Mouse (Mus musculus) yolk sac, embryonic 10.5 days (tissue): ENCODE data around the gene Slc25a43.
"Not testable (repeated sequence)": the region's sequence is repeated elsewhere in the genome, so short reads cannot be mapped to it uniquely, and the experiment has no call there.

Experiments
- DNase-seq: peaks from one replicate; pipeline ENCODE4 v3.0.0-alpha.2; 2017; ENCODE audit warnings: low spot score

The Slc25a43 gene

DNA sequence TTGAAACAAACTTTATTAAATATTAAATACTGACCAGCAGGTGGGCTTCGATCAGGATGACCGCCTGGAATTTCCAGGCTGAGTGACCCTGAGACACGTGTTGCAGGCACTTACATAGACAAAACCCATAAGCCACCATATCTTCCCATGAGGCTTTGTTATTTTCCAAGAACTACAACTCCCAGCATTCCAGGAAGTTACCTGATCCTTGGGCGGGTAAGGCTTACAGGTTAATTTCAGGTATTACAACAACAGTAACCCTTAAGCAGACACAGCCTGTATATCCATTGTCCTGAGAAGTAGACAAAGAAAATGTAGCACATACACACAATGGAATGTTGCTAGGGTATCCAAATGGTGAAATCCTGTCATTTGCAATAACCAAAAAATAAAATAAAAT, 45.9 kb downstream of the Slc25a43 start:
- DNase-seq, result no peak

- no peak for DNase-seq
These were observed 51.1 kb downstream of the Slc25a43 start for GRCm38 (mm10) chrX:36794571-36794970.

DNA sequence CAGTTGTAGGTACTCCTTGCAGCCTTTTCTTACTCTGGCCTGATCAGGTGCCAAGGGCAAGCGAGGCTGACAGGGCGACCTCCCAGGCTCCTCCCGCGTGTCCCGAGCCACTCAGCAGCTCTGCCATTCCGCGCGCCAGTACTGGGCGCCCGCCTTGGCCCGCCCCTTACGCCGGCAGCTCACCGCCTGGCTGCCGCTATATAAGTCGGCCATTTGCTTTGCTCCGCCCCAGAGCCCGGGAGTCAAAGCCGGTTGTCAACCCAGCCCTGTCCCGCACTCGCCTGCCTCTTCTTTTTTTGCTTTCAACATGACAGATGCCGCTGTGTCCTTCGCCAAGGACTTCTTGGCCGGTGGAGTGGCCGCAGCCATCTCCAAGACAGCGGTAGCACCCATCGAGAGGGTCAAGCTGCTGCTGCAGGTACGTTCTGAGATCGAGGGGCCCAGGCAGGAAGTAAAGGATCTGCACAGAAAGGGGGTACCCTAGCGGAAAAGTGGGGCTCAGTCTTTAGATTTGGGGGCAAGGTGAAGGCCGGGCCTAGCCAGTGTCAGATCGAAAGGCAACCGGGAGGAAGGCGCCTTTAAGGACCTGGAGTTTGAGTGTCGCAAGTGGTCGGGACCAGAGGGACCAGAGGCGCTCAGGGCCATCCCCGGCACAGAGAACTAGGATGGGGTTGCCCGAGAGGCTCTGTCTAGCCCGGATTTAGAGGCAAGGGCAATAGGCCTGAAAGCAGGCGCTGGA, 52.1 kb downstream of the Slc25a43 start, which contains the start of gene Slc25a5:
Slc25a5 (plus strand) TSS at position 228 of the 739 bp plus-strand sequence.
- peak; percentile 82 for DNase-seq

DNA sequence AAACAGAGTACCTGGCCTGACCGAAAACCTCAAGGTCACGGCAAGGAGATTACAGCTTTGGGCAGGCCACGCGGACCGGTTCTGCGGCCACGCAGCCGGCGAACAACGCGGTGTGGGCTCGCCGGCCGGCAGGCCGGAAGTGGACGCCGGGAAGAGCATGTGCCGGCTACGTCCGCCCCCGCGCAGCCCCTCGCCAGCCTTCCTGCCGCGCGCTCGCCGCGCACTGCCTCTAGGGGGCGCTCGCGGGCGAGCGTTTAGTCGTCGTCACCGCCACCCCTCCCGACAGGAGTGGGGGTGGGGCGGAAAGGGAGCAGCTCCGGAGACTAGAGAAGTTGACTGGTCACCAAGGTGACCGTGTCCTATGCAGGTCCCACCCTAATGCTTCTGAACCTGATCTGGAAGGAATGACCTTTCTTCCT, 52.7 kb downstream of the Slc25a43 start:
- DNase-seq, result peak; percentile 77

DNA sequence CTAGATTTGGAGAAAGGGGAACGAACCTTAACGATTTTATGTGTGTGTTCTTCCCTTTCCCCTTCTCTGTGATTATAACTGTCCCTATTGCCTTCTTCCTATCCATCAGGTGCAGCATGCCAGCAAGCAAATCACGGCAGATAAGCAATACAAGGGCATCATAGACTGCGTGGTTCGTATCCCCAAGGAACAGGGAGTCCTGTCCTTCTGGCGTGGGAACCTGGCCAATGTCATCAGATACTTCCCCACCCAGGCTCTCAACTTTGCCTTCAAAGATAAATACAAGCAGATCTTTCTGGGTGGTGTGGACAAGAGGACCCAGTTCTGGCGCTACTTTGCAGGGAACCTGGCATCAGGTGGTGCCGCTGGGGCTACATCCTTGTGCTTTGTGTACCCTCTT, 53.3 kb downstream of the Slc25a43 start:
- DNase-seq, result not testable (repeated sequence)

DNA sequence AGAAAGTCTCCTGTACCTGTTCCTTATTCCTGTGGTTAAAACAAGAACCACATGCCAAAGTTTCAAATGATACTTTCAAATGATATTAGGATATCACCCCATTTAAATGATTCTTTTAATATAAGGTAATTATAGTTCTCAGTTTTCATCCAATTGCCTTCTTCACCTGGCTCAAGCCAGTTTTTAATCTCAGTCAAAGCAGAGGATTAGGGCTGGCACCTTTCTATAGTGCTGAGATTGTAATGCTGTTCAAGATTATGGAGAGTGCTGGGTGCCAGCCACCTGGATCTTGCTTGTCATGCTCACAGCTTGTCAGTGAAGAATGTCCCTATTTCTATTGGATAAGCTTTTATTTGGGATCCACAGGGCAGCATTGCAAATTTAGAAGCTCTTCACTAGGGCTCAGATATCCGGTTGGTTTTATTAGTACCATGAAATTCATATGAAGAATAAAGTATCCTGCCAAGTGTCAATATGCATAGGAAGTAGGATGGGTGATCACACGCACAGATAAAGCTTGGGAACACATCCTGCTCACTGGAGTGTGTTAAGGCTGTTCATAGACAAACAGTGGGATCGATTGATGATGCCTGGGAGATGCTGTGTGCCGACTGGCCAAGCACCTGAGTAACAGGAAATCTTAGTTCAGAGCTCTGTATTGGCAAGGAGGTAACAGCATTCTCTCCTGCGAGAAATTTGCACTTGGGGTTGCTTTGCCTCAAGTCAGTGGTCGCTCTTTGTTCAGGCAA, 55.8 kb downstream of the Slc25a43 start:
- no peak for DNase-seq

- no peak for DNase-seq
These were observed 59.7 kb downstream of the Slc25a43 start for GRCm38 (mm10) chrX:36803189-36803588.

DNA sequence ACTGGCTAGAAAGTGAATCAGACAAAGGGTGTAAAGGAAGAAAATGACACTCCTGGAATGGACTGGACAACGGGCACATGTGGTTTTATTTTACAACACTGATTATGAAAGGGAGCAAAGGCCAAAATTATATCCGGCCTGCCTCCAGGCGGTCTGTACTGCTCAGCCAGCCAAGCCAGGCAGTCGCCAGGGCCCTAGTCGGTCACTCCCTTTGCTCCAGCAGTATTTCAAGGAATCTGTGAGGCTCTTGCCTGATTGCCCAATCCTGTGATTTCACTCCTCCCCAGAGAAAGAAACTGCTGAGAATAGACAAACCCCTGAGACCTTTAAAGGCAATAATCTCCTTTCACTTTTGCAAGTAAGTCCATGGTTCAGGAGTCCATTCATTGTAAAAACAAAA, 60.7 kb downstream of the Slc25a43 start:
- DNase-seq, result peak; percentile 55

GRCm38 (mm10) chrX:36805466-36806235, 62.2 kb downstream of the Slc25a43 start:
- no peak for DNase-seq

DNA sequence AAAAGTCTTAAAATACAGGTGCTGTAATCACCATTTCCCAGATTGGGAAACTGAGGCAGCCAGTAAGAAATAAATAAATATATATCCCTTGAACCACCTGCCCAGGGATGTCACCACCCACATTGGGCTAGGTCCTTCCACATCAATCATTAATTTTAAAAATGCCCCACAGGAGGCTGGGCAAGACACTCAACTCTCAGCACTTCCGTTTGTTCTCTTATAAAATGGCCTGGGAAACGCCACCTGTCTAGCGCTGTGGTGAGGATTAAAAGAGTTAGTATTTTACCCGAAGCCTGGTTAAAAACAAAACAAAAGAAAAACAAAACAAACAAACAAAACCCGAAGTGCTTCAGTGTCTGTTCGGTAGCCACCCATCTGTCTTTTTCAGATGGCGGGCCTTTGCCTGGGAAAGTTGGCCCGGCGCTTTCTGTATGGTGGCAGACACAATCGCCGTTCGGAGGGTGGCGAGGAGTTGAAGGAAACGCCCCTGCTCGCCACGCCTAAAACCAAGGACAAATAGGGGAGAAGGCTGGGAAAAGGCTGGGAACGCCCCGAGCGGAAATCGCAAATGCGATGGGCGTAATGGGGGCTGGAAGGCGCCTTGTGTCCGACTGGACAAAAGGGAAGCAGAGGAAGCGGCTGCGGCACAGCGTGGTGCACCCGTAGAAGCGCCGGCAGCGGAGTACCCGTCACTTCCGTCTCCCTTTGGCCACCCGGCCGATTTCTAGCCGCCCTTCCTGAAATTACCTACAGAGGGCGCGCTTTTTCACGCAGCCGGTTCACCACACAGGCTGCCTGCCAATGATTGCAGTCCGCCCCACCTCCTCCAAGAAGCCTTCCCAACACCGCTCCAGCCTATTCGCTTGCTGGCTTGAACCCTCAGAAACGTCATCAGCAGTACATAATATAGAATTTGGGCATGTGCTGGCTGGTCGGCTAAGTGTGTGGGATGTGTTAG, 64.2 kb downstream of the Slc25a43 start:
- peak; percentile 89 for DNase-seq

GRCm38 (mm10) chrX:36808318-36808683, 64.8 kb downstream of the Slc25a43 start:
- no peak for DNase-seq

DNA sequence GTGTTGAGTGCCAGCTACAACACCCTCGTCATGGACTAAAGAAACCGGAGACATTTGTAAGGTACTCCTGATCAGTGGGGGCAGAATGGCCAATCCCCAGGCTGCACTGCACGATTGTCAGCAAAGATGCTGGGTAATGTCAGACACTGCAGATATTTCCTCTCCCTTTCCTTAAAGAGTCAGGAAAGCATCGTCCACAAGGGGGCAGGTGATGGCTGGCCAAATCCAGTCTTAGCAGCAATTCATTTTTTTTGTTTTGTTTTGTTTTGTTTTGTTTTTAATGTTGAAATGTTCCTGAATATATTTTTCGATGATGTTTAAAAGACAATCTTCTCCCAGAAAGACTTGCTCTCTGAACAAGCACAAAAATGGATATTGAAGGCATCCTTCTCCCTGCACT, 67.9 kb downstream of the Slc25a43 start:
- DNase-seq, result no peak

- DNase-seq, result peak; percentile 56
These were observed 70.8 kb downstream of the Slc25a43 start for GRCm38 (mm10) chrX:36814161-36814836.

GRCm38 (mm10) chrX:36815022-36815421, 71.6 kb downstream of the Slc25a43 start:
- no peak for DNase-seq

GRCm38 (mm10) chrX:36815439-36815838, 72.0 kb downstream of the Slc25a43 start:
- no peak for DNase-seq

DNA sequence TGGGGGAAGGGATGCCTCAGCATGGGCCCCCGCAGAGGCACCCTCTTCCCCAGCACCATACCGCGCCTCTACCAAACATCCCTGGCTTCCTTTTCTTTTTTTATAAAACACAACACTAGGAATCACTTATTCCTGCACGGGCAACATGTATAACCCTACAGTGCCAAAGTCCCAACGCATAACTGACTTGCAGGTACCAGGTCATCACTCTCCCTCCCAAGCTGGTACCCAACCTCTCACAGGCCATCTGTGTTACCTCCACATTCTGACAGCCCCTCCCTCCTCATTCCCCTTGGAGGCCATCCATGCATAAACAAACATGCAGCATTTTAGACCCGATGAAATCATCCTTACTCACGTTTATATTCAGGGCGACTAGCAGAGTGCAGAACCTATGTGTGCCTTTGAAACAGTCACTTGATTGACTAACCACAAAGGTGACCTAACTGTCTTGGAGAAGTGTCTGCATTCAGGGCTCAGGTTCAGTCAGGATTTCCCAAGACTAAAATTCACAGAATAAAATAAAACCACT, 73.0 kb downstream of the Slc25a43 start:
- no peak for DNase-seq

DNA sequence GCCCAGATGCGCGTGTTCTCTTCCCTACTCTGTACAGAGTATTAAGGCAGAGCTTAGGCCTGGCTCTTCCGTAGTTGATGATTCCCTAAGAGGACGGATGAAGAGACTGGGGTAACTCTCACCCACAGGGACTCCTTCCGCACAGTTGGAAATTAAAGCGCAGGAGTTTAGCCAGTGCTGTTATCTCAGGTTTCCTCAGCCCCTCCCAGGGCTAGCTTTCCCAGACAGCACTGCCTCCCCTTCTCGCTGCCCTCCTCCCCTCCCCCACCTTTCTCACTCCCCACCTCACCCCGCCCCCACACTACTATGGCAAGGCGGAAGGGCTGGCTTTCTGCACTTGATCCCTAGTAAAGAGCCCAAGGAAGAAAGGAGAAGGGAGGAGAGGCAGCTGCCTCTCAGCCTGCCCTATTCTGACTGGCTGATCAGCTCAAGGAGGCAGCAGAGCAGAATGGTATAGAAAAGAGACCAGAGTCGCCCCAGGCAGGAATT, 73.5 kb downstream of the Slc25a43 start:
- DNase-seq, result peak; percentile 78

DNA sequence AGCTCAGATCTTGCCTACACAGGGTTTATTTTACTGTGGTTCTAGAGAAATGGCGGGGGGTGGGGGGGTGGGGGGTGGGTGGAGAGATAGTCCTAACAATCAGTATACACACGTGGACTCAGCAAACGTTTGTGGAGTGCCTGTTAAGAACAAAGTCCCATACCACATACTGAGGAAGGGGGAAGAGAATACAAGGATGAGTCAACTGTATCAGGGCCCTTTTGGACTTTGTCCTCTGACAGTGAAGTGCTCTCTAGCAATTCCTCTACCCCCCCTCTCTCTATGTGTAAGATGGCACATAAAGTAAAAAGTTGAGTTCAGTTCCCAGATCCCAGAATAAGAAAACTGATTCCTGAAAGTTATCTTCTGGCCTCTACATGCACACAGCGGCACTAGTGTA, 76.1 kb downstream of the Slc25a43 start:
- no peak for DNase-seq

GRCm38 (mm10) chrX:36820201-36820600, 76.7 kb downstream of the Slc25a43 start:
- DNase-seq, result peak; percentile 47

DNA sequence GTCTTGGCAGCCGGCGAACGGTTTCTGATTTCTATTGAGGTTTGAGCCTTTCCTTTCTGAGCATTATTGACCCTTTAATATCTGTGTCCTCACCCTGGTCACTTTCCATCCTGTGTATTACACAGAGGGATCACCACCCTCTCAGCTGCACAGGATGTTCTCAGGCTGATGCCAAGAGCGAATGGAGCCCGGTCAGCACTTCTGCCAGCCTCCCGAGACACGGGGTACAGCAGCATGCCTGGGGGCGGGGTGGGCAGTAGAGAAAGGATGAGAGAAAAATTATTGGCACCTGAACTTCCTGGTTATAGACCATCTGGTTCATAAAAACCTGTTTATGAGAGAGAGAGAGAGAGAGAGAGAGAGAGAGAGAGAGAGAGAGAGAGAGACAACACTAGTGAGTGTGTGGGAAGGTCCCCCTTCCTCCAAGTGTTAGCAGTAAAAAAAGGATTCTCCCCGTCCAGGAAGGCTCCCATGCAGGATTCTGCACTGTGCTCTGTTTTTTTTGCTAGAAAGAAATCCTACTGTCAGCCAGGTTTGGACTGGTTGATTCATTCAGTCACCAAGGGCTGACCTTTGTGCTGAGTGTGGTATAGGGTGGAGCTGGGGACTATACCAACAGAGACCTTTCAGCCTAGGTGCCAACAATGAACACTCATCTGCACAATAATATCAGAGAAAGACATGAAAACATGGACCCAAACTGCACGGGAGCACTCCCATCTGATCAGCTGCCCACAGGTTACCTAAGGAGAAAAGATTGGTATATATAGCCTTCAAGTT, 80.7 kb downstream of the Slc25a43 start:
- no peak for DNase-seq
